Mouse (Mus musculus) forebrain, embryonic 16.5 days (tissue): ENCODE measurements around the gene Dpy19l3. TPM values are rescaled to one million over a fixed set of nuclear protein-coding genes. Genes with fewer than 3 reads are reported as not detected.

Experiments
- ATAC-seq: fragments of 200-750 bp; cut with Nextera tagmentation; 2 replicates; pipeline ENCODE4 v1.8.0; 2017; ENCODE audit warnings: mild to moderate bottlenecking, moderate library complexity
- H3K27ac ChIP-seq: fragments of 300-500 bp; sonication (generic); 2 replicates; pipeline ENCODE4 v1.5.1; 2014; ENCODE audit warnings: low read length, control low read depth
- H3K27me3 ChIP-seq: fragments of 300-500 bp; sonication (generic); replicated peaks from 2 replicates; pipeline ENCODE4 v1.6.1; 2014; ENCODE audit warnings: low read length; ENCODE audit not compliant: control insufficient read depth, insufficient read depth
- H3K36me3 ChIP-seq: fragments of 300-500 bp; sonication (generic); 2 replicates; pipeline ENCODE4 v1.6.1; 2014; ENCODE audit not compliant: control insufficient read depth, insufficient read depth
- H3K4me1 ChIP-seq: fragments of 300-500 bp; sonication (generic); replicated peaks from 2 replicates; pipeline ENCODE4 v1.6.1; 2014; ENCODE audit warnings: low read length; ENCODE audit not compliant: control insufficient read depth, insufficient read depth
- H3K4me2 ChIP-seq: fragments of 300-500 bp; sonication (generic); 2 replicates; pipeline ENCODE4 v1.6.1; 2014; ENCODE audit warnings: mild to moderate bottlenecking, low read length, control low read depth
- H3K4me3 ChIP-seq: fragments of 300-500 bp; sonication (generic); replicated peaks from 2 replicates; pipeline ENCODE4 v1.5.1; 2014; ENCODE audit warnings: mild to moderate bottlenecking, low read length, control low read depth
- H3K9ac ChIP-seq: fragments of 300-500 bp; sonication (generic); replicated peaks from 2 replicates; pipeline ENCODE4 v1.6.1; 2014; ENCODE audit warnings: low read depth, low read length, control low read depth
- H3K9me3 ChIP-seq: fragments of 300-500 bp; sonication (generic); 2 replicates; pipeline ENCODE4 v1.6.1; 2016; ENCODE audit warnings: low read length; ENCODE audit not compliant: control insufficient read depth
- WGBS: fragments of 180-500 bp; shearing (Covaris S2); extraction: QIAGEN DNeasy Blood & Tissue Kit; methylation state at CpG from one replicate; pipeline ENCODE4 v1.1.7; 2014; 5-methylcytosine and 5-hydroxymethylcytosine counted together
- polyA plus RNA-seq: library from polyadenylated mRNA; unstranded; fragments of >200 nt; fragmentation: Nextera tagmentation; extraction: Ambion mirVana; gene quantifications from 2 replicates; pipeline ENCODE4 v1.2.1, GENCODE M21; 2015

The Dpy19l3 gene
- polyA plus RNA-seq, 1 experiment from 2014 or later = 56.0 TPM

GRCm38 (mm10) chr7:35686756-35687155 is 67.5 kb downstream of the Dpy19l3 start:
- peaks cover 37% of the 10 kb centered on the region for H3K4me1 ChIP-seq
- H3K4me3 ChIP-seq = no peak overlapping the region
- peaks cover 5% of the 10 kb centered on the region; the same call in 1 of the 2 replicates for H3K36me3 ChIP-seq
- no peak overlapping the region for H3K4me2 ChIP-seq
- H3K9me3 ChIP-seq = no peaks in the 10 kb centered on the region
- no peak overlapping the region for H3K27ac ChIP-seq
- 28% methylated on average over 13 of the region's 13 CpGs for WGBS
- no peak overlapping the region for H3K9ac ChIP-seq
- H3K27me3 ChIP-seq = no peaks in the 10 kb centered on the region
- ATAC-seq = no peak

GRCm38 (mm10) chr7:35686216-35686615 is 68.0 kb downstream of the Dpy19l3 start:
- Histone ChIP-seq H3K27me3 (no peaks in the 10 kb centered on the region), H3K4me2 (no peak overlapping the region), H3K9ac (no peak overlapping the region), H3K9me3 (no peaks in the 10 kb centered on the region), H3K36me3 (peaks cover 5% of the 10 kb centered on the region; the same call in 1 of the 2 replicates), H3K27ac (no peak overlapping the region), H3K4me3 (no peak overlapping the region), H3K4me1 (peaks cover 37% of the 10 kb centered on the region)
- WGBS = 57% methylated on average over 11 of the region's 11 CpGs
- ATAC-seq = no peak

GRCm38 (mm10) chr7:35683409-35684122 is 70.7 kb downstream of the Dpy19l3 start:
- 33% methylated on average over 6 of the region's 6 CpGs for WGBS
- H3K9me3 ChIP-seq = no peaks in the 10 kb centered on the region; the same call in 1 of the 2 replicates
- peak; percentile 82 for ATAC-seq

GRCm38 (mm10) chr7:35681559-35681958 is 72.7 kb downstream of the Dpy19l3 start:
- 85% methylated on average over 3 of the region's 3 CpGs for WGBS
- Histone ChIP-seq H3K9ac (no peak overlapping the region), H3K27ac (no peak overlapping the region), H3K9me3 (no peaks in the 10 kb centered on the region; the same call in 1 of the 2 replicates), H3K4me1 (peaks cover 13% of the 10 kb centered on the region), H3K36me3 (no peaks in the 10 kb centered on the region), H3K27me3 (no peaks in the 10 kb centered on the region), H3K4me3 (no peak overlapping the region), H3K4me2 (no peak overlapping the region)
- no peak for ATAC-seq

More at GRCm38 (mm10) chr7:35683409-35684122, 70.7 kb downstream of the Dpy19l3 start:
- Histone ChIP-seq H3K9ac (no peak overlapping the region), H3K4me3 (no peak overlapping the region), H3K4me1 (peaks cover 28% of the 10 kb centered on the region), H3K4me2 (peak overlapping the region; percentile 3), H3K27ac (peak overlapping the region; percentile 74), H3K27me3 (no peaks in the 10 kb centered on the region), H3K36me3 (no peaks in the 10 kb centered on the region)

- Histone ChIP-seq H3K4me1 (peaks cover 7% of the 10 kb centered on the region), H3K27ac (no peak overlapping the region), H3K9ac (no peak overlapping the region), H3K4me2 (no peak overlapping the region), H3K36me3 (no peaks in the 10 kb centered on the region), H3K4me3 (no peak overlapping the region), H3K27me3 (no peaks in the 10 kb centered on the region), H3K9me3 (no peaks in the 10 kb centered on the region; the same call in 1 of the 2 replicates)
- 85% methylated on average over 4 of the region's 4 CpGs for WGBS
- no peak for ATAC-seq
These were observed 75.3 kb downstream of the Dpy19l3 start for GRCm38 (mm10) chr7:35678976-35679375.

GRCm38 (mm10) chr7:35668066-35669041 is 85.9 kb downstream of the Dpy19l3 start:
- Histone ChIP-seq H3K4me3 (no peak overlapping the region), H3K9me3 (no peaks in the 10 kb centered on the region), H3K9ac (no peak overlapping the region), H3K27ac (peak overlapping the region; percentile 58), H3K4me2 (no peak overlapping the region), H3K36me3 (no peaks in the 10 kb centered on the region), H3K4me1 (peaks cover 19% of the 10 kb centered on the region), H3K27me3 (no peaks in the 10 kb centered on the region)
- 14% methylated on average over 18 of the region's 18 CpGs for WGBS
- peak; percentile 80 for ATAC-seq

- Histone ChIP-seq H3K4me2 (no peak overlapping the region), H3K4me3 (no peak overlapping the region), H3K27ac (no peak overlapping the region), H3K9ac (no peak overlapping the region), H3K27me3 (no peaks in the 10 kb centered on the region), H3K4me1 (peaks cover 19% of the 10 kb centered on the region), H3K9me3 (no peaks in the 10 kb centered on the region), H3K36me3 (no peaks in the 10 kb centered on the region)
- no peak for ATAC-seq
- 27% methylated on average over 16 of the region's 16 CpGs for WGBS
These were observed 90.4 kb downstream of the Dpy19l3 start for GRCm38 (mm10) chr7:35663790-35664376.

GRCm38 (mm10) chr7:35659173-35659572 is 95.1 kb downstream of the Dpy19l3 start:
- no peak overlapping the region for H3K27ac ChIP-seq
- H3K4me2 ChIP-seq = no peak overlapping the region
- peaks cover 8% of the 10 kb centered on the region for H3K4me1 ChIP-seq
- no peak overlapping the region for H3K4me3 ChIP-seq
- no peaks in the 10 kb centered on the region for H3K9me3 ChIP-seq
- H3K27me3 ChIP-seq = no peaks in the 10 kb centered on the region
- no peak overlapping the region for H3K9ac ChIP-seq
- ATAC-seq = no peak
- H3K36me3 ChIP-seq = no peaks in the 10 kb centered on the region
- WGBS = 61% methylated on average over 3 of the region's 3 CpGs

GRCm38 (mm10) chr7:35657829-35658228 is 96.4 kb downstream of the Dpy19l3 start:
- no peaks in the 10 kb centered on the region for H3K36me3 ChIP-seq
- no peak for ATAC-seq
- H3K4me2 ChIP-seq = no peak overlapping the region
- no peaks in the 10 kb centered on the region for H3K4me1 ChIP-seq
- H3K9ac ChIP-seq = no peak overlapping the region
- H3K4me3 ChIP-seq = no peak overlapping the region
- no peak overlapping the region for H3K27ac ChIP-seq
- 37% methylated on average over 6 of the region's 6 CpGs for WGBS
- no peaks in the 10 kb centered on the region for H3K27me3 ChIP-seq
- no peaks in the 10 kb centered on the region for H3K9me3 ChIP-seq
